ENCODE assay signal across 16 mouse cellular contexts in the genomic region with DNA sequence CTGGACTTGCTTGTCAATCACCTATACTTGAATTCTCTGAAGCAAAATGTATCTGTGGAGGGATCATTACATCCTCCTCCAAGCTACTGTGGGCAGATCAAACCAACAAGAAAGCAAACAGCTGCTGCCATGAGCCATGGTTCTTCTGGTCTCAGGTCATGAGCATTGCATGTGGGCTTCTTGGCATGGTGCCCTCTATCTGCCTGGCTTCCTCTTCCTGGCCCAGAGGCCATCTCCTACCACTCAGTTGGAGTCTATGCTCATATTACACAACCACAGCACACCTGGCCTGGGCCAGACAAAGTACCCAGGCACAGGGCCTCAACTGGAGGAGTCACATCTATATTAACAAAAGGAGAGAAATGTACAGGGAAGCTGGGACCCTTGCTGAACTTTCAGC.
DNase-seq lines count a peak whose midpoint lies in the region; ATAC-seq and TF ChIP-seq lines count a peak whose summit lies in the region.
"Had no signal": no experiment of that assay in that cellular context is flagged by ENCODE, and none has a peak within 500 bp of the region (broad histone marks: within the 10 kb centered on the region; RNA-seq: fewer than 3 reads in every experiment).

No protein-coding gene starts in this region.

- no peak for TF ChIP-seq POLR2A in MEL (IDR thresholded peaks at IDR 0.05; ENCODE audit: control insufficient read depth in 1 of 2, insufficient read depth in 1 of 2, low read depth in 1 of 2, low read length in 2 of 2, poor library complexity in 1 of 2)

- no peak overlapping the region for H3K4me3 ChIP-seq in embryonic facial prominence, embryonic 14.5 days (ENCODE audit: low read depth, low read length)
- no peak overlapping the region for H3K4me3 ChIP-seq in embryonic facial prominence, embryonic 10.5 days
- no peak overlapping the region for H3K4me3 ChIP-seq in liver, embryonic 15.5 days (replicated peaks)
- no peak overlapping the region for H3K4me3 ChIP-seq in liver, embryonic 11.5 days (ENCODE audit: low read depth, low read length)
- H3K4me3 ChIP-seq in MEL (ENCODE audit: control insufficient read depth in 1 of 2, insufficient read depth in 1 of 2, low read depth in 2 of 2, low read length in 2 of 2): no peak overlapping the region
- H3K4me3 ChIP-seq: hindbrain, embryonic 13.5 days; limb, embryonic 15.5 days; neural tube, embryonic 12.5 days had no signal

- no peak for TF ChIP-seq RAD21 in MEL (IDR thresholded peaks at IDR 0.05; ENCODE audit: low read depth, low read length)

- H3K79me2 ChIP-seq in MEL (ENCODE audit: control insufficient read depth, insufficient read depth, low read length, poor library complexity): no peaks in the 10 kb centered on the region

- no peak for TF ChIP-seq EP300 in MEL (IDR thresholded peaks at IDR 0.05; ENCODE audit: low read depth in 1 of 2, low read length in 2 of 2)

- H3K4me2 ChIP-seq in embryonic facial prominence, embryonic 14.5 days (ENCODE audit: low read depth, low read length): no peak overlapping the region
- H3K4me2 ChIP-seq in liver, embryonic 15.5 days: no peak overlapping the region
- no peak overlapping the region for H3K4me2 ChIP-seq in liver, embryonic 11.5 days
- H3K4me2 ChIP-seq: hindbrain, embryonic 13.5 days; limb, embryonic 15.5 days; neural tube, embryonic 12.5 days had no signal

- no peak for TF ChIP-seq CTCF in MEL (IDR thresholded peaks at IDR 0.05 in 2 of 3, conservative IDR thresholded peaks at IDR 0.05 in 1 of 3; ENCODE audit: control insufficient read depth in 1 of 3, insufficient read depth in 1 of 3, low read depth in 2 of 3, low read length in 3 of 3, poor library complexity in 1 of 3, severe bottlenecking in 1 of 3)

- H3K4me1 ChIP-seq in embryonic facial prominence, embryonic 14.5 days (ENCODE audit: control insufficient read depth, insufficient read depth, low read length): no peaks in the 10 kb centered on the region
- peaks cover 5% of the 10 kb centered on the region; the same call in 1 of the 2 replicates for H3K4me1 ChIP-seq in embryonic facial prominence, embryonic 10.5 days
- H3K4me1 ChIP-seq in liver, embryonic 15.5 days (replicated peaks): peaks cover 37% of the 10 kb centered on the region
- peaks cover 4% of the 10 kb centered on the region for H3K4me1 ChIP-seq in liver, embryonic 11.5 days (replicated peaks; ENCODE audit: control insufficient read depth, insufficient read depth, low read length)
- peaks cover 0 to 5% of the 10 kb centered on the region in 2 experiments; a peak in 1 of 4 replicates for H3K4me1 ChIP-seq in MEL (ENCODE audit: control insufficient read depth in 1 of 2, insufficient read depth in 2 of 2, low read length in 2 of 2)
- H3K4me1 ChIP-seq: hindbrain, embryonic 13.5 days; neural tube, embryonic 12.5 days had no signal

- H3K9ac ChIP-seq in embryonic facial prominence, embryonic 14.5 days (ENCODE audit: low read depth, low read length): no peak overlapping the region
- H3K9ac ChIP-seq in liver, embryonic 15.5 days: no peak overlapping the region
- H3K9ac ChIP-seq in liver, embryonic 11.5 days (ENCODE audit: low read depth, low read length): no peak overlapping the region
- no peak overlapping the region for H3K9ac ChIP-seq in MEL (ENCODE audit: control insufficient read depth, low read depth, low read length, poor library complexity, severe bottlenecking)
- H3K9ac ChIP-seq: hindbrain, embryonic 13.5 days; limb, embryonic 15.5 days; neural tube, embryonic 12.5 days had no signal

- no peaks in the 10 kb centered on the region for H3K27me3 ChIP-seq in embryonic facial prominence, embryonic 14.5 days (replicated peaks; ENCODE audit: control insufficient read depth, insufficient read depth, low read length)
- H3K27me3 ChIP-seq in embryonic facial prominence, embryonic 10.5 days (replicated peaks; ENCODE audit: low read depth, poor library complexity, severe bottlenecking): no peaks in the 10 kb centered on the region
- no peaks in the 10 kb centered on the region for H3K27me3 ChIP-seq in liver, embryonic 15.5 days
- no peaks in the 10 kb centered on the region for H3K27me3 ChIP-seq in liver, embryonic 11.5 days (replicated peaks; ENCODE audit: control insufficient read depth, insufficient read depth, low read length)
- H3K27me3 ChIP-seq in MEL (ENCODE audit: control insufficient read depth in 1 of 2, insufficient read depth in 2 of 2, low read length in 2 of 2): no peaks in the 10 kb centered on the region; a peak in 1 of 4 replicates
- H3K27me3 ChIP-seq in splenic B cell, adult 2 months (ENCODE audit: control insufficient read depth, insufficient read depth, low read length, poor library complexity, severe bottlenecking): no peaks in the 10 kb centered on the region
- H3K27me3 ChIP-seq: hindbrain, embryonic 13.5 days; limb, embryonic 15.5 days; neural tube, embryonic 12.5 days had no signal

- no peak overlapping the region for H3K27ac ChIP-seq in embryonic facial prominence, embryonic 14.5 days (replicated peaks; ENCODE audit: low read depth, low read length)
- no peak overlapping the region for H3K27ac ChIP-seq in embryonic facial prominence, embryonic 10.5 days (replicated peaks)
- H3K27ac ChIP-seq in liver, embryonic 15.5 days (replicated peaks): 0 out of 2 replicates have a peak overlapping the region, but pooled peaks have one; percentile 21
- no peak overlapping the region for H3K27ac ChIP-seq in liver, embryonic 11.5 days (ENCODE audit: low read depth, low read length)
- no peak overlapping the region for H3K27ac ChIP-seq in MEL (ENCODE audit: control insufficient read depth, low read depth, low read length)
- H3K27ac ChIP-seq: hindbrain, embryonic 13.5 days; limb, embryonic 15.5 days; neural tube, embryonic 12.5 days had no signal

- no peak for ATAC-seq in embryonic facial prominence, embryonic 14.5 days (ENCODE audit: low read depth)
- ATAC-seq in liver, embryonic 15.5 days (ENCODE audit: insufficient read depth): no peak
- ATAC-seq in liver, embryonic 11.5 days (replicated peaks; ENCODE audit: low FRiP score): no peak
- no peak for ATAC-seq in frontal cortex, adult (ENCODE audit: low TSS enrichment)
- ATAC-seq: forebrain, embryonic 14.5 days had no signal

- peak; percentile 8 for DNase-seq in embryonic facial prominence, embryonic 14.5 days (ENCODE audit: low spot score)
- DNase-seq in embryonic facial prominence, embryonic 10.5 days (ENCODE audit: low spot score): no peak
- DNase-seq in liver, embryonic 11.5 days (ENCODE audit: low spot score): no peak
- peak; percentile 54 for DNase-seq in MEL (ENCODE audit: low read depth, low spot score)
- peak; percentile 26 for DNase-seq in splenic B cell, adult 2 months (ENCODE audit: low read depth, low spot score)
- DNase-seq: adrenal gland, postnatal 10 days; kidney, adult 8-10 months; kidney, postnatal 36 days; lung, postnatal 10 days had no signal

- no peaks in the 10 kb centered on the region for H3K36me3 ChIP-seq in embryonic facial prominence, embryonic 14.5 days (ENCODE audit: control insufficient read depth, insufficient read depth, low read length)
- no peaks in the 10 kb centered on the region for H3K36me3 ChIP-seq in embryonic facial prominence, embryonic 10.5 days (replicated peaks)
- no peaks in the 10 kb centered on the region for H3K36me3 ChIP-seq in liver, embryonic 15.5 days (replicated peaks)
- no peaks in the 10 kb centered on the region for H3K36me3 ChIP-seq in liver, embryonic 11.5 days (ENCODE audit: control insufficient read depth, insufficient read depth, low read length)
- H3K36me3 ChIP-seq in MEL (ENCODE audit: control insufficient read depth in 1 of 2, insufficient read depth in 2 of 2, low read length in 2 of 2): peaks cover 0 to 2% of the 10 kb centered on the region in 2 experiments; a peak in 1 of 4 replicates
- H3K36me3 ChIP-seq in splenic B cell, adult 2 months (ENCODE audit: control insufficient read depth, insufficient read depth, low read length, poor library complexity, severe bottlenecking): no peaks in the 10 kb centered on the region
- H3K36me3 ChIP-seq: G1E; hindbrain, embryonic 13.5 days; limb, embryonic 15.5 days; neural tube, embryonic 12.5 days had no signal

- no peaks in the 10 kb centered on the region for H3K9me3 ChIP-seq in embryonic facial prominence, embryonic 14.5 days (ENCODE audit: control insufficient read depth, low read length)
- H3K9me3 ChIP-seq in embryonic facial prominence, embryonic 10.5 days: no peaks in the 10 kb centered on the region
- H3K9me3 ChIP-seq in liver, embryonic 15.5 days (replicated peaks): no peaks in the 10 kb centered on the region
- H3K9me3 ChIP-seq in liver, embryonic 11.5 days (ENCODE audit: control insufficient read depth, low read length): no peaks in the 10 kb centered on the region
- H3K9me3 ChIP-seq in MEL (replicated peaks; ENCODE audit: insufficient read depth, low read length): no peaks in the 10 kb centered on the region
- H3K9me3 ChIP-seq: G1E; hindbrain, embryonic 13.5 days; limb, embryonic 15.5 days; neural tube, embryonic 12.5 days had no signal

TF ChIP-seq in MEL, 35 proteins besides CTCF, POLR2A, EP300 and RAD21:
- no peak for TF ChIP-seq TAL1 (IDR thresholded peaks at IDR 0.05; ENCODE audit: low read length)
- no peak for TF ChIP-seq HCFC1 (IDR thresholded peaks at IDR 0.05; ENCODE audit: low read depth, low read length)
- TF ChIP-seq MXI1 (IDR thresholded peaks at IDR 0.05; ENCODE audit: low read depth, low read length): no peak
- TF ChIP-seq RCOR1 (IDR thresholded peaks at IDR 0.05; ENCODE audit: low read depth, low read length): no peak
- no peak for TF ChIP-seq GATA1 (IDR thresholded peaks at IDR 0.05; ENCODE audit: low read depth, low read length)
- TF ChIP-seq GABPA (IDR thresholded peaks at IDR 0.05; ENCODE audit: low read depth, low read length): no peak
- TF ChIP-seq SMC3 (IDR thresholded peaks at IDR 0.05; ENCODE audit: low read depth, low read length): no peak
- TF ChIP-seq JUND (IDR thresholded peaks at IDR 0.05; ENCODE audit: low read depth, low read length): no peak
- no peak for TF ChIP-seq KAT2A (conservative IDR thresholded peaks at IDR 0.05; ENCODE audit: low read depth, low read length)
- TF ChIP-seq CHD1 (IDR thresholded peaks at IDR 0.05; ENCODE audit: low read depth, low read length): no peak
- no peak for TF ChIP-seq MAFK (IDR thresholded peaks at IDR 0.05; ENCODE audit: borderline replicate concordance, low read depth, low read length)
- no peak for TF ChIP-seq MYB (IDR thresholded peaks at IDR 0.05; ENCODE audit: low read depth, low read length)
- TF ChIP-seq POLR2AphosphoS2 (IDR thresholded peaks at IDR 0.05; ENCODE audit: low read length): no peak
- TF ChIP-seq TCF12 (IDR thresholded peaks at IDR 0.05; ENCODE audit: low read depth, low read length): no peak

Comparison
In these comparisons a context has a peak if more than half of its experiments do, and no peak if none do; other contexts are left out.
1. DNase-seq: peak in embryonic facial prominence, embryonic 14.5 days (single experiment), MEL (single experiment) and splenic B cell, adult 2 months (single experiment); none in embryonic facial prominence, embryonic 10.5 days (single experiment) and liver, embryonic 11.5 days (single experiment).